Mouse (Mus musculus) ES-Bruce4 (cell line): ENCODE results near the gene Lin7c. TPM values are rescaled to one million over a fixed set of nuclear protein-coding genes. Genes with fewer than 3 reads are reported as not detected.

ENCODE experiments used
- H3K27ac ChIP-seq: 2 replicates; pipeline ENCODE4 v1.5.1; 2012; ENCODE audit warnings: low read length, inconsistent platforms; ENCODE audit not compliant: insufficient read depth
- H3K27me3 ChIP-seq: 2 replicates; pipeline ENCODE4 v1.6.1; 2012; ENCODE audit warnings: mild to moderate bottlenecking, low read length, inconsistent platforms; ENCODE audit not compliant: control insufficient read depth, poor library complexity, insufficient read depth, severe bottlenecking
- H3K36me3 ChIP-seq: 2 replicates; pipeline ENCODE4 v1.6.1; 2012; ENCODE audit warnings: inconsistent platforms, mild to moderate bottlenecking, low read length, moderate library complexity; ENCODE audit not compliant: control insufficient read depth, poor library complexity, insufficient read depth, severe bottlenecking
- H3K4me1 ChIP-seq: one replicate; pipeline ENCODE4 v1.8.1; 2011; ENCODE audit warnings: low read length; ENCODE audit not compliant: control insufficient read depth, insufficient read depth
- H3K4me3 ChIP-seq: 2 replicates; pipeline ENCODE4 v1.5.1; 2011; ENCODE audit warnings: low read depth, mild to moderate bottlenecking, low read length
- H3K9ac ChIP-seq: 2 replicates; pipeline ENCODE4 v1.6.1; 2012; ENCODE audit warnings: low read depth, mild to moderate bottlenecking, inconsistent platforms; ENCODE audit not compliant: poor library complexity, severe bottlenecking
- H3K9me3 ChIP-seq: replicated peaks from 2 replicates; pipeline ENCODE4 v1.6.1; 2012; ENCODE audit warnings: mild to moderate bottlenecking, low read length, inconsistent platforms; ENCODE audit not compliant: control insufficient read depth, poor library complexity, insufficient read depth, severe bottlenecking
- CTCF ChIP-seq: IDR thresholded peaks from one replicate; pipeline ENCODE4 v1.8.1; 2011; ENCODE audit warnings: low read depth, low read length
- EP300 ChIP-seq: IDR thresholded peaks from 2 replicates; pipeline ENCODE4 v1.6.1; 2011; ENCODE audit warnings: low read depth, low read length; ENCODE audit not compliant: insufficient read depth
- POLR2A ChIP-seq: IDR thresholded peaks from one replicate; pipeline ENCODE4 v1.8.1; 2011; ENCODE audit warnings: low read length; ENCODE audit not compliant: insufficient read depth
- polyA plus RNA-seq: library from polyadenylated mRNA; stranded (reverse); fragments of >200 nt; gene quantifications from 2 replicates; pipeline ENCODE4 v1.2.4, GENCODE M21; 2011; ENCODE audit warnings: low read depth; ENCODE audit not compliant: missing spikeins, insufficient read depth, insufficient read length

The Lin7c gene
- polyA plus RNA-seq, 1 experiment, result 139 TPM

GRCm38 (mm10) chr2:109890068-109890467 lies 585 bp upstream of the Lin7c start:
- Histone ChIP-seq H3K27ac (no peak overlapping the region), H3K4me1 (peaks cover 1% of the 10 kb centered on the region), H3K9ac (peak overlapping the region; percentile 92), H3K4me3 (peak overlapping the region; percentile 30), H3K27me3 (no peaks in the 10 kb centered on the region), H3K36me3 (peaks cover 8% of the 10 kb centered on the region), H3K9me3 (no peaks in the 10 kb centered on the region)
- TF ChIP-seq POLR2A, result no peak

- peaks cover 1% of the 10 kb centered on the region for H3K4me1 ChIP-seq
- TF ChIP-seq POLR2A, result no peak
- H3K9me3 ChIP-seq, result no peaks in the 10 kb centered on the region
- H3K27me3 ChIP-seq, result no peaks in the 10 kb centered on the region
- H3K9ac ChIP-seq, result peak overlapping the region; percentile 92
- peaks cover 16% of the 10 kb centered on the region for H3K36me3 ChIP-seq
- H3K4me3 ChIP-seq, result peak overlapping the region; percentile 86
- no peak overlapping the region for H3K27ac ChIP-seq
Observed at GRCm38 (mm10) chr2:109891031-109891430, 378 bp downstream of the Lin7c start.

GRCm38 (mm10) chr2:109891471-109891870 lies 818 bp downstream of the Lin7c start:
- no peaks in the 10 kb centered on the region for H3K9me3 ChIP-seq
- peaks cover 1% of the 10 kb centered on the region for H3K4me1 ChIP-seq
- no peaks in the 10 kb centered on the region for H3K27me3 ChIP-seq
- H3K36me3 ChIP-seq, result peaks cover 19% of the 10 kb centered on the region
- H3K9ac ChIP-seq, result peak overlapping the region; percentile 92
- H3K4me3 ChIP-seq, result peak overlapping the region; percentile 86
- no peak overlapping the region for H3K27ac ChIP-seq
- TF ChIP-seq EP300 (no peak), CTCF (no peak), POLR2A (no peak)

- peaks cover 1% of the 10 kb centered on the region for H3K4me1 ChIP-seq
- no peak overlapping the region for H3K4me3 ChIP-seq
- no peak overlapping the region for H3K9ac ChIP-seq
- H3K9me3 ChIP-seq, result no peaks in the 10 kb centered on the region
- H3K27me3 ChIP-seq, result no peaks in the 10 kb centered on the region
- H3K36me3 ChIP-seq, result peaks cover 50% of the 10 kb centered on the region
- TF ChIP-seq CTCF (no peak), POLR2A (no peak), EP300 (no peak)
- H3K27ac ChIP-seq, result no peak overlapping the region
Observed at GRCm38 (mm10) chr2:109896311-109896710, 5.7 kb downstream of the Lin7c start.

- no peak for TF ChIP-seq CTCF
- no peak for TF ChIP-seq EP300
- TF ChIP-seq POLR2A, result no peak
Observed at GRCm38 (mm10) chr2:109902869-109903268, 12.2 kb downstream of the Lin7c start.

DNA sequence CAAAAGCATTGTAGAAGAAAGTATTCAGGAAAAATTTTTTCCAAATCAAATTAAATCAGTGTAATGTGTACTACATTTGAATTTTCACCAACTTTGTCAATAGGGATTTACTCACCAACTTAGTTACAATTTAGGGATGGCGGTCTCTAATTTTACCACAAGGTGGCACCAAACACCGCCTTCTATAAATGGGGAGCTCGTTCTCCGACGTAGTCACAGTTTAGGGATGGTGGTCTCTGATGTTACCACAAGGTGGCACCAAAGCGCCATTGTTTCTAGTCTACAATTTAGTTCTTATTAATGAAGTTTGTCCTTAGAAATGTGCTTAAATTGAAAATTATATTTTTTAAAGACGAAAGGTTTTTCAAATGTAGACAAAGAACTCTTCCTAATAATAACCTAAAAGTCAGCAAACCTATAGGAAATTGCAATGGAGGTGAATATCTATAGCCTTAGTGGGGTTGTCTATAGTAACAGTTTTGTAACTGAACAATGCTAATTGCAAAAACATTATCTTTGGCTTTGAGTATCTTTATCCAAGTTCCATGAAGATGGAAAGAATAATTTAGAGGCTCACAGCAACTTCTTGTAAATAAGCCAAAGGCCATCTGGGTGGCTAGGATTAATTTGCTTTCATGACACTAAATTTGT lies 13.6 kb downstream of the Lin7c start:
- Histone ChIP-seq H3K27me3 (no peaks in the 10 kb centered on the region), H3K4me1 (no peaks in the 10 kb centered on the region), H3K9me3 (no peaks in the 10 kb centered on the region), H3K36me3 (peaks cover 11% of the 10 kb centered on the region; the same call in 1 of the 2 replicates), H3K9ac (no peak overlapping the region), H3K27ac (no peak overlapping the region), H3K4me3 (no peak overlapping the region)
- TF ChIP-seq EP300, result no peak
- TF ChIP-seq CTCF, result peak; percentile 53

More at GRCm38 (mm10) chr2:109902869-109903268, 12.2 kb downstream of the Lin7c start:
- Histone ChIP-seq H3K9me3 (no peaks in the 10 kb centered on the region), H3K36me3 (peaks cover 19% of the 10 kb centered on the region), H3K27me3 (no peaks in the 10 kb centered on the region), H3K9ac (no peak overlapping the region), H3K4me1 (no peaks in the 10 kb centered on the region), H3K4me3 (no peak overlapping the region), H3K27ac (no peak overlapping the region)
